Mouse (Mus musculus) MN1 (cell line): ENCODE measurements at regions not wholly inside any gene's neighbourhood (a gene's known extent, or its start where the extent isn't known, plus 50 kb on each side); places are given as distances from the start of the nearest gene placed in this dataset.

Source experiments
- DNase-seq: peaks from one replicate; pipeline ENCODE4 v3.0.0-alpha.2; 2016; ENCODE audit warnings: low spot score

DNA sequence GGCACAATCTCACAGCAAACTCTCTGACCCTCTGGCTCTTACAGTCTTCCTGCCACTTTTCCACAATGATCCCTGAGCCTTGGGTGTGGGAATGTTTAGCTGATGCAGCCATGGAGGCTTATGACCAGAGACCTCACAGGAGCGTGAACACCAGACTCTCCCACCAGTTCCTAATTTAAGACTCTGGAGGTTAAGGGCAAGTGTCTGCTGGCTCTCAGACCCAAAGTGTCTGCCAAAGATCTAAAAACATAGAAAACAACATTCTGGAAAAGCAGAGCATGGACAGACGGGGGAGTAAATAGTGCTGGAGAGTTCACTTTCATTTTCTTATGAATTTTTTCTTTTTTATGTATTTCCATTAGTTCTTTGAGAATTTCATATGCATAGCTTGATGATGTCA lies 440.7 kb downstream of the Adam3 start:
- DNase-seq = no peak

DNA sequence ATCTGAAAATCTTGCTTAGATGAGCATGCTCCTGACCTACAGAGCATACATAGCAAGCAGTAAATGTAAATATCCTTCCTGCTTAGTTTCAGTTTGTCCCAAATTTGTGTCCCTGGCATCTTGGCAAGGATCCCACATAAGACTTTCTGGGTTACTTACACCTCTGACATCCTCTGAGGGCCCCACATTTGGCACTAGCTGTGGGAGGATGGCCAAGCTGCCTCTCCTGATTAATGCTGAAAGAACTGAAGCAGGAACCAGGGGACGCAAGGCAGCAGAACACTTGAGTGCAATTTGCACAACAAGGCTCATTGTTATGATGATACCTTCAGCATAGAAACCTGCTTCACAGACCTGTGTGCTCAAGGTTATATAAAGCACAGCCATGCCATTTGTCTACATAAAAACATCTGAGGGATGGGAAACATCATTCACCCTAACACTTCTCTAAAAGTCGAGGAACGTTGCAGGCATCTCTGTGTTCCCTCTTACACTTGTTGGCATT lies 441.7 kb downstream of the Adam3 start:
- no peak for DNase-seq

DNA sequence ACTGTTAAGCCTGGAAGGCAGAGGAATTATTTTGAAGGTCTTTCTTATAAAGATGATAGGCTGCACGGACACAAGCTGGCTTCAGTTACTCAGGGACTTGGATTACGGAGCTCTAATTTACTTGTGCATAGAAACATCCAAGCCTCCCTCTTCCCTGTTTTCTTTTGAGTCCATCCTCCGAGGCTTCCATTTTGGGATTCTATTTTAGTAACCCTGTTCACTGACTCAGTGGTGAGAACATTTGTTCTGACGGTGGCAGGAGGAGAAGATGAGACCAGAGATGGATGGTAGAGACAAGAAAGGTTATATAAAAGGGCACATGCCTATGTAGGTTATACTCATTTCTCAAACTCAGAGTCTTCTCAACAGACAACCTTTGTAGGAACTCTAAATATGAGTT lies 445.4 kb downstream of the Adam3 start:
- no peak for DNase-seq

DNA sequence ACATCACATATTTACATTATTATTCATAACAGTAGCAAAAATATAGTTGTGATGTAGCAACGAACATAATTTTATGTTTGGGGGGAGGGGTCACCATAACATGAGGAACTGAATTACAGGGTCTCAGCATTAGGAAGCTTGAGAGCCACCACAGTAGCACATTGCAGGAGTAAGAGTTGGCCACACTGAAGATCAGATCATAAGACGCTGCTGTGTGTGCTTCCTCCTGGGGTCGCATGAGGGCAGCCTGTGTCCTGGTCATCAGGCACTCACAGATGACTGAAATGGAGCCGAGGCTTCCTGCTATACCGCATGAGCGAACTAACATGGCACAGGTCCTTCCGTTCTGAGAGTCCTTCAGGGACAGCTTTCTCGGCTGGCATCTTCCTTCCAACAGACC lies 447.3 kb downstream of the Adam3 start:
- DNase-seq = no peak

GRCm38 (mm10) chr8:24261359-24261758 lies 464.3 kb downstream of the Adam3 start:
- DNase-seq = no peak

DNA sequence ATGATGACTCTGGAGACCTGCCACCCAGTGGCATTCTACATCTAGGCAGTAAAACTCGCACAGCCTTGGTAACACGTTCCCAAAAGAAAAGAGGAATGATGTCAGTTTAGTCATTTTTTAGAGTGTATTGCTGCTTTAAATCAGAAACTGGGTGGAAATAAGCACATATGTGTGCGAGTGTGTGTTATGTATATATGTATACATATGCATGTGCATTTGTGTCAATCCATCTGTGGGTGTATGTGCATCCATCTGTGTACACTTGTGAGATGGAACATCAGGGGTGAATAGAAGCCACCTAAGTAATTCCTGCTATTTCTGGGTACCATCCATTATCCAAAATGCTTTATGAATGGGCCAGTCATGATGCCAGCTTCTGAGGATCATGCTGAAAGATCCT lies 467.0 kb downstream of the Adam3 start:
- DNase-seq = no peak

DNA sequence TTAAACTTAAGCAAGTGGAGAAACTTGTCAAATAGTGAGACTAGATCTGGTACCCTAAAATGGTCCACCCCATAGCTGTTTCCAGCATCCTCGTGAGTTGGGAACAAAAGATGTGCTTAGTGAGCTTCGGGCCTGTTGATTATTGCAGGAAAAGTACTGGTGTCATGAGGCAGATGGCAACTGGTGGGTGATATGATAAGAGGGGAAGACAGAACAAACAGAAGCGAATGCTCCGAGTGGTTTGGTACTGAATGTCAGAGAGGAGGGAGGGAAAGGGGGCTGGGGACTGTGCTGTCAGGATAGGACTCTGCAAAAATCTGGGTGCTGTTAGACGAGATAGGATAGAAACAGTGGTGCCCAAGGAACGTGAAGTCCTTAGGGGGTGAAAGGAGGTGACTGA lies 483.4 kb downstream of the Adam3 start:
- DNase-seq = no peak

DNA sequence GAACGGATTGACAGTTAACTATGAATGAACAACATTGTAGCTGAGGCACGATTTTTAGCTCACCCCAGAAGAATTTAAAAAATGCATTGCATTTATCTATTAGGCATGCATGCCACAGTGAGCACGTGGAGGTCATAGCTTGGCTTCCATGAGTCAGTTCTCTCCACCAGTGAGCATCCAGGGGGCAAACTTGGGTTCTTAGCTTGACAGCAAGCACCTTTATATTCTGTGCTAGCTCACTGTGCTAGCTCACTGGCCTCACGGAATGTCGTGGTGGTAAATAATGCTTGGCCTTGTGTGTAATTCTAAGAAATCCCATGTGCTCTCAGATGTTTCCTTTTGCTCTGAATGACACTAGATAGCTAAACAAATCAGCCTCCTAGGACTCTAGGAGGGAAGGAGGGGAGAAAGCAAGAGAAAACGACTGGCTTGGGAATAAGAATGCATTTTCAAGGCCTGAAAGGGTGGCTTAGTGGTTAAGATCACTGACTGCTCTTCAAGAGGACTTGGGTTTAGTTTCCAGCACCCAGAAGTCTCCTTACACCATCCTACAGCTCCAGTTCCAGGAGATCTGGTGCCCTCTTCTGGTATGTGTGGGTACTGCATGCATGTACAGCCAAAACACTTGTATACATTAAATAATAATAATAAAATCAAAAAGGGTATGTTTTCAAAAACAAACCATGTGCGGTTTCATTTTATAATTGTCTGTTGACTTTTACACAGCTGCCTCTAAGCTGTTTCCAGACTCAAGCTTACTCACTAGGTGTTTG lies 485.3 kb downstream of the Adam3 start:
- no peak for DNase-seq

DNA sequence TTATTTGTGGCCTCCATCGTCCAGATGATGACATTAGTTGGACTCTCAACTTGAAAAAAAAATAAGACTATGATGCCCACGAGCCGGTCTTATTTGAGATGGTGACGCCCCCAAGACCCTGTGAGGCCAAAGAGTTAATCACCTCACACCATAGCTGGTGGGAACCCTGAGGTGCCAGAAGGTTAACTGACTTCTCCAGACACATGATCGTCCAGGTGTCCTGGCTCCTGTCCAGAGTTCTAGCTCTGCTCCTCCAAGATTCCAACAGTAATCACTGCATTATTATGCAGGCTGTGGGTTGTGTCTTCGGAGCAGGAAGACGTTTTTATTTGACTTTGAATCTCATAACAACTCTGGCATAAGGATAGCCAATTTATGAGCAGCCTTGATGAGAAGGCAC lies 490.7 kb downstream of the Adam3 start:
- DNase-seq = no peak

DNA sequence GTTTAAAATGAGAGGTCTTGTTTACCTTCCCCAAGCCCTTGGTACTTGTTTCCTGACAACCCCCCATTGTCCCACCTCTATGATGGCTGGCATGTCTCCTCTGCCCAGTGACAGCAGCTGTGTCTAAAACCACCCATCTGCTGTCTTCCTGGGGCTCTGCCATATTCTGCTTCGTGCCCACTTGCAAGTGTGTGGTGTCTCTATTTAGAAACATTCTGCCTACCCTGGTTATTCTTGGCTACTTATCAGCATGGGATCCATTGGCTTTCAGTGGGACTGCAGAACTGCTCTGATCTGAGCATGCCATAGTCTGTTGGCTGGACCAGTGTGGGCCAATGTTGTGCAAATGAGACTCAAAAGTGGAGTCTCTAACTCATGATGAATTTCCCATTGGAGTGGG lies 497.5 kb downstream of the Adam3 start:
- no peak for DNase-seq

DNA sequence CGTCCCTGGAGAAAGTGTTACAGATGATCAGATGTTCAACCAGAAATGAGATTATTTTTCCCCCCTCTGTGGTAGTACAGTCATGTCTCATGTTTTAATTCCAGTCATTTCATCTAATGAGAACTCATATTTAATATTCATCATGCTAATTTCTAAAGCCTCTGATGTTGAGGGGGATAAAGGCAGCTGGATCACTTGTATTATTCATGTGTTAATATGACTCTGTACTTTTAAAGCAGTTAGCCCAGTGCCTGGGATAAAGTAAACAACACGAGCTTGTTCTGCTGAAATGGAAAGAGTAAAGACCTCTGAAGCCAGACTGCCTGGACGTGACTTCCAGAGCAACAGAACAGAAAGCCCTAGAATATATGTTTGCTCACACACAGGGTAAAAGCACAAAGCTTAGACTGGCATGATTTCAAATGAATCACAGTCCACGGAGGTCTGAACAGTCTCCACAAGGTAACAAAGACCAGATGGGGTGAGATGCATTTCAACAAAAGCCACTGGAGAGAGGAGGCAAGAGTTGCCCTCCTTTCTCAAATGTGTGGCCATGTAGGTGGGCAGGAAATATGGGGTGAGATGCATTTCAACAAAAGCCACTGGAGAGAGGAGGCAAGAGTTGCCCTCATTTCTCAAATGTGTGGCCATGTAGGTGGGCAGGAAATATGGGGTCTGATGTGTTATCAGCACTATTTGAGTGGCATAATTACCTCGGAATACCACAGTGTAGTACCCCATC lies 498.1 kb downstream of the Adam3 start:
- no peak for DNase-seq

- no peak for DNase-seq
Observed at GRCm38 (mm10) chr8:24220222-24220621, 505.4 kb downstream of the Adam3 start.

GRCm38 (mm10) chr8:24216655-24217054 lies 509.0 kb downstream of the Adam3 start:
- DNase-seq = no peak

DNA sequence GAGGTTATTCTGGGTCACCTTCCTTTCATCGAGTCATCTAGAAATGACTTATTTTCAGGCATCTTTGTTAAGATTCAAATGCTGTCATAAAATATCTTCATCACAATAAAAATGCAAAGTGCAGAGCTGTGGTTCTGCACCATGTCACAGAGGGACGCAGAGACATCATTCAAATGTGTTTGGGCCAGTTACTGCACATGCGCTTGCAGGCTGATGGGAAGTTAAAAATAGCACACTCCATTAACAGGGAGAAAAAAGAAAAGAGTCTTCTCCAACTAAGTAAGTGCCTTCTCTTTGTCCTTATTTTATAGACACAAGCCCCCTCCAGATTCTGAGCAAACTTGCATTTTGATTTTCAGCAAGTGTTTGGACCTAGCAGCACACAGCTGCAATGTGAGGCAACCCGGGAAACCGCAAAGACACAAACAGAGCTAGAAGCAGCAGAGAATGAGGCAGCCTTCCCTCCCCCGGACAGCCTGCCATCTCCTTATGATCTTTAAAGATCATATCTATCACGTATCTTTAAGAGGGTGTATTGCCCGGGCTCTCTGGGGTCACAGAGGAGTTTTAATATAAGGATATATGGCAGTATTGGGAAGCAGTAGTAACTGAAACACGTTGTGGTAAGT lies 510.0 kb downstream of the Adam3 start:
- no peak for DNase-seq

DNA sequence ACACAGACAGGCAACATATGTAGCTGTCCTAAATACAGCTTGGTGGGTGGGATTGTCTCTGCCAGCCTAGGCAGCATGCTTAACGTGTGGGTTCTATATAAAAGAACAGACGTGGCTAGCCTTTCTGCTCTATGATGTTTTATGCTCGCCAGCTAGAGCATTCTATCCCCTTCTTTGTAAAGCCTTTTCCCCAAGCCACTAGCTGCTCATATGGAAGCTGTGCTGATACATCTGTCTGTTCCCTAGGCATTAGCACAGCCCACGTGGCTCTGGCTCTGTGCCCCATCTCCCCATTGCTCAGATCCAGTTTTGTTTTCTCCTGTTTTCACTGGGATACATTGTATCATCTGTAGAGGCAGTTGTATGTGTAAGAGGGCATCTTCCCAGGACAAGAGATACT lies 511.3 kb downstream of the Adam3 start:
- DNase-seq = no peak

DNA sequence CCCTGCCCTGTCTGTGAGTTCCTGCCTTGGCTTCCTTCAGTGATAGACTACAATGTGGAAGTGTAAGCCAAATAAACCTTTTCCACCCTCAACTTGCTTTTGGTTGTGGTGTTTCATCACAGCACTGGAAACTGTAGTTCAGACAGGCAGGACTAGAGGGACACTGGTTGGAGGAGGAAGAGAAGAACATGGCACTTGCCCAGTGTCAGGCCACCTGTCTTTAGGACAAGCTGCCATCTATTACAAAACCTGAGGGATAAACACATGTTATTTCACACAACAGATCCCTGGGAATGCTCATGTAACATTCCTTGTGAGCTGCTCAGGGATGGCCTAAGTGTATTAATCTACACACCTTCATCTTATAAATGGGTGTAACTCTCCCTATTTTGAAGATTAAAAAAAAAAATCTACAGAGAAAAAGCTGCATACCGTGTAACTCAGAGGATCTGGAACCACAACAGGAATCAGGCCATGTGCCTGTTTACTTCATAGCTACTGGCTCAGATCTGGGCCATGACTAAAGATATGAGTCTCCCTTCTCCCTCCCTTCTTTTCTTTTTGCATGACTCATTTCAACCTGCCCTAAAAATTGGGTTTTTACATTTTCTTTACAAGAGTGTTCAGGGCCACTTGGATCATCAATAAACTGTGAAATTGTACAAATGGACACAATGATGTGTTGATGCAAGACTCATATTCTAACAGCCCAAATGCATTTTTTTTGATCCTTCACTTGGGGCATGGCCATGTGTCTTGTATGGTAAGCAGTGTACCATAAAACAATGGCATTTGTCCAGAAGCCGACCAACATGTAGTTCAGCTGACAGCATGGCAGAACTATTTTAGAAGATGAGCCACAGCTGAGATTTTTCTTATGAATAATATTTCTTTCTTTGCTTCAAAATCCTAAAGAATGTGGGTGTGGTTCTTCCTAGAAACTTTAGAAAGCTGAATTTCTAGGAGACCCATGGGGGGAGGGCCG lies 513.1 kb downstream of the Adam3 start:
- no peak for DNase-seq

- DNase-seq = no peak
Observed at GRCm38 (mm10) chr8:24211091-24211490, 514.6 kb downstream of the Adam3 start.
